Mouse (Mus musculus) naive thymus-derived CD4-positive, alpha-beta T cell, adult 2 months (primary cell): ENCODE measurements around the gene Cd48.
"Not testable (repeated sequence)": the region's sequence is repeated elsewhere in the genome, so short reads cannot be mapped to it uniquely, and the experiment has no call there.

Experiments used
- DNase-seq: peaks from one replicate; pipeline ENCODE4 v3.0.0-alpha.2; 2011; ENCODE audit warnings: low read depth

Cd48 gene

GRCm38 (mm10) chr1:171698983-171699382 is 17.2 kb downstream of the Cd48 start:
- peak; percentile 94 for DNase-seq

- DNase-seq = not testable (repeated sequence)
Observed at GRCm38 (mm10) chr1:171713736-171714135, 31.9 kb downstream of the Cd48 start.

GRCm38 (mm10) chr1:171715434-171715833 is 33.6 kb downstream of the Cd48 start:
- DNase-seq = no peak

GRCm38 (mm10) chr1:171716232-171716631 is 34.4 kb downstream of the Cd48 start:
- DNase-seq = no peak

- DNase-seq = peak; percentile 16
Observed at GRCm38 (mm10) chr1:171731195-171731594, 49.4 kb downstream of the Cd48 start.

- DNase-seq = peak; percentile 15
Observed at GRCm38 (mm10) chr1:171734898-171735297, 53.1 kb downstream of the Cd48 start.

GRCm38 (mm10) chr1:171748127-171748969 is 66.5 kb downstream of the Cd48 start:
- DNase-seq = no peak
